Mouse (Mus musculus): ENCODE measurements around the gene BC028528. TPM values are rescaled to one million over a fixed set of nuclear protein-coding genes. Genes with fewer than 3 reads are reported as not detected.

BC028528 gene
- polyA plus RNA-seq, 1 experiment from 2014 or later, result 7.6 TPM

DNA sequence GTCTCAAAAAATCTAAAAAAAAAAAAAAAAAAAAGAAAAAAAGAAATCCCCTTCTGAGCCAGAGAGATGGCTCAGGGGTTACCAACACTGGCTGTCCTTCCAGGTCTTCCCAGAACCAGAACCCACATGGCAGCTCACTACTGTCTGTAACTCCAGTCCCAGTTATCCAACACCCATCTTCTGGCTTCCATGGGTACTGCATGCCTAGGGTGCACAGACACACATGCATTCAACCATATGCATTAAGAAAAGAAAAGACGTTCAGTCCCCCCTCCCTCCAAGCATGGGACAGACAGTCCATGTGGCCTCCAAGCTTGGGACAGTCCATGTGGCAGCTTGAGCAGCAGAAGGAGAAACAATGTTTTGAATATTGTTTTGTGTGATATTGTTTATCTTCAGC, 40.4 kb upstream of the BC028528 start:
- Histone ChIP-seq H3K27me3 (ENCODE audit: insufficient read depth, low read length) (no peaks in the 10 kb centered on the region), H3K36me3 (replicated peaks; ENCODE audit: insufficient read depth, low read length) (peaks cover 33% of the 10 kb centered on the region), H3K9me3 (ENCODE audit: low read length) (no peaks in the 10 kb centered on the region), H3K9ac (replicated peaks) (no peak overlapping the region), H3K4me1 (ENCODE audit: insufficient read depth) (peaks cover 17% of the 10 kb centered on the region), H3K4me2 (ENCODE audit: low read depth, low read length) (0 out of 2 replicates have a peak overlapping the region, but pooled peaks have one; percentile 11), H3K27ac (ENCODE audit: low read depth) (no peak overlapping the region), H3K4me3 (ENCODE audit: low read depth, low read length) (no peak overlapping the region)
- ATAC-seq (no peak), DNase-seq (no peak)
- 56% methylated on average over 1 of the region's 1 CpGs for WGBS (ENCODE audit: insufficient replicate concordance)
- no peak for TF ChIP-seq EP300 (IDR thresholded peaks at IDR 0.05; ENCODE audit: low read depth)
- peak; percentile 35; the same call in 1 of the 2 replicates for TF ChIP-seq CTCF (IDR thresholded peaks at IDR 0.05; ENCODE audit: low read depth)

DNA sequence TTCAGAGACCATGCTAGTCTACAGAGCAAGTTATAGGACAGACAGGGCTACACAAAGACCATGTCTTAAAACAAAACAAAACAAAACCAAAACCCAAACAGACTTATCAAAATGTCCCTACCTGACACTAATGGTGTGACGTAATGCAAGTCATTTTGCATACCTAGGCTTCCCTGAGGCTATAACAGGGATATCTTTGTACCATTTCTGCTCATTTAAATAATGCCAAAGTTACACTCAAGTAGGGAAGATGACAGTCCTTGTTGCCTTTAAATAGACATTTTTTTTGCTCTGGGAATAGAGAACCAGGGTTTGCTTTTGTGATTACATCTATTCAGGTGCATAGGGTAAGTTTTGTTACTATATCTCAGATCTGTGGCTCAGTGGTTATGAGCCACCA, 39.7 kb upstream of the BC028528 start:
- H3K4me1 ChIP-seq (ENCODE audit: insufficient read depth), result peaks cover 17% of the 10 kb centered on the region
- H3K36me3 ChIP-seq (replicated peaks; ENCODE audit: insufficient read depth, low read length), result peaks cover 26% of the 10 kb centered on the region
- ATAC-seq (no peak), DNase-seq (no peak)
- no peak overlapping the region for H3K27ac ChIP-seq (ENCODE audit: low read depth)
- H3K4me2 ChIP-seq (ENCODE audit: low read depth, low read length), result peak overlapping the region; percentile 89
- H3K9ac ChIP-seq (replicated peaks), result no peak overlapping the region
- TF ChIP-seq CTCF (IDR thresholded peaks at IDR 0.05; ENCODE audit: low read depth), result no peak
- no peak for TF ChIP-seq EP300 (IDR thresholded peaks at IDR 0.05; ENCODE audit: low read depth)
- no peaks in the 10 kb centered on the region for H3K27me3 ChIP-seq (ENCODE audit: insufficient read depth, low read length)
- WGBS (ENCODE audit: insufficient replicate concordance), result 84% methylated on average over 1 of the region's 1 CpGs
- no peaks in the 10 kb centered on the region for H3K9me3 ChIP-seq (ENCODE audit: low read length)
- H3K4me3 ChIP-seq (ENCODE audit: low read depth, low read length), result no peak overlapping the region; the same call in 1 of the 2 replicates

DNA sequence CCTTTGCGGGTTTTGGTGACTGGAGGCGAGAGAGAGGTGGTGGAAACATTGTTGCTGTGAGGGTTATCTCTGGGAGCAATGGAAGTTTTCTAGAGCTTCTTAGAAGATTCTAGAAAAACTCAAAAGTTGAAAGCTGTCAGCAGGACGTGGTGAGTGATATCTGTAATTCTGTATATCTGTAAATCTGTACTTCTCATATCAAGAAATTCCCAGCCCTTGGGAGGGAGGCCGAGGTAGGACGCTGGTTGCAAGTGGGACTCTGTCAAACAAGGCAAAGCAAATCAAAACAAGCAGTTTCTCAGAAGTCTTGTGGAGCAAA, 38.6 kb upstream of the BC028528 start:
- peak overlapping the region; percentile 85 for H3K27ac ChIP-seq (ENCODE audit: low read depth)
- no peaks in the 10 kb centered on the region for H3K27me3 ChIP-seq (ENCODE audit: insufficient read depth, low read length)
- peaks cover 23% of the 10 kb centered on the region for H3K36me3 ChIP-seq (replicated peaks; ENCODE audit: insufficient read depth, low read length)
- ATAC-seq (no peak), DNase-seq (no peak)
- no peak for TF ChIP-seq EP300 (IDR thresholded peaks at IDR 0.05; ENCODE audit: low read depth)
- TF ChIP-seq CTCF (IDR thresholded peaks at IDR 0.05; ENCODE audit: low read depth), result no peak
- peak overlapping the region; percentile 97 for H3K9ac ChIP-seq (replicated peaks)
- H3K4me1 ChIP-seq (ENCODE audit: insufficient read depth), result peaks cover 17% of the 10 kb centered on the region
- H3K4me2 ChIP-seq (ENCODE audit: low read depth, low read length), result peak overlapping the region; percentile 89
- H3K4me3 ChIP-seq (ENCODE audit: low read depth, low read length), result peak overlapping the region; percentile 88
- H3K9me3 ChIP-seq (ENCODE audit: low read length), result no peaks in the 10 kb centered on the region
- 3% methylated on average over 5 of the region's 5 CpGs for WGBS (ENCODE audit: insufficient replicate concordance)

DNA sequence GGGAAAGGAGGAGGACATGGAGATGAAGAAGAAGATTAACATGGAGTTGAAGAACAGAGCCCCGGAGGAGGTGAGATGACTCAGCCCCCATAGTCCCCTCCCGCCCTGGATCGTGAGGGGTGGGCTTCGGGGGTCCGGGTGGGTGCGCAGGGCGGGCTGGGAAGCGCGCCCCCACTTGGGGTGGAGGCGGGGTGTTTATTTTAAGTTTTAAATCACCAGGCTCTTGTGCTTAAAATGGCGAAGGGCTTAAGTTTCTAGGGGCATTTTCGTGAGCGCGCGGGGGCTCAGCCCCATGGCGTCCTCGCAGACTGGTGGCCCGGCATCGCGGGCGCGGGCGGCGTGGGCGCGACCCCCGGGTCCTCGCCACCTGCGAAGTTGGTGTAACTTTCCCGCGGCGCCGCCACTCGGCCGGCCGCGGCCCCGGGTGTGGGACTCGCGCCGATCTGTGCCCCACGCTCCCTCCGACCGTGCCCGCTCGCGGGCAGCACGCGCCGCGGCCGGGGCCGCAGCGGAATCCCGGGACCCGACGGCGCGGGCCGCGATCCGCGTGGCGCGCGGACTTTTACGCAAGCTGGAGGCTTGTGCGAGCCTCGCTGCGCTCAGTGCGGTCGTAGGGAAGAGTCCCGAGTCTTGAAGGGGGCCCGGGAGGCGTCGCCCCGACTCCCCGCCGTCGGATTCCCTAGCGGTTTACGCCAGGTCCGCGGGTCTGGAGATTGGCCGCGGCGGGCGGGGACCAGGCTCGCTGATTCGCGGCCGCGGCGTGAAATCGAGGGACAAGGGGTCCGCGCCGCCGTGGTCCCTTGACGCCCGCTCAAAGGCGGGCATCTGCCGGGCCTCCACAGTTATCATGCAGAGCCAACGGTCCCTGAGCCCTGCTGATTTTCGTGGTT, 38.0 kb upstream of the BC028528 start:
- Histone ChIP-seq H3K27me3 (ENCODE audit: insufficient read depth, low read length) (no peaks in the 10 kb centered on the region), H3K27ac (ENCODE audit: low read depth) (peak overlapping the region; percentile 85), H3K4me3 (ENCODE audit: low read depth, low read length) (peak overlapping the region; percentile 88), H3K9ac (replicated peaks) (peak overlapping the region; percentile 97), H3K4me2 (ENCODE audit: low read depth, low read length) (peak overlapping the region; percentile 89), H3K9me3 (ENCODE audit: low read length) (no peaks in the 10 kb centered on the region), H3K4me1 (ENCODE audit: insufficient read depth) (peaks cover 17% of the 10 kb centered on the region), H3K36me3 (replicated peaks; ENCODE audit: insufficient read depth, low read length) (peaks cover 17% of the 10 kb centered on the region)
- TF ChIP-seq EP300 (IDR thresholded peaks at IDR 0.05; ENCODE audit: low read depth) (no peak), CTCF (IDR thresholded peaks at IDR 0.05; ENCODE audit: low read depth) (no peak)
- WGBS (ENCODE audit: insufficient replicate concordance), result under 1% methylated on average over 92 of the region's 105 CpGs
- ATAC-seq (peak; percentile 14), DNase-seq (peak; percentile 78)

DNA sequence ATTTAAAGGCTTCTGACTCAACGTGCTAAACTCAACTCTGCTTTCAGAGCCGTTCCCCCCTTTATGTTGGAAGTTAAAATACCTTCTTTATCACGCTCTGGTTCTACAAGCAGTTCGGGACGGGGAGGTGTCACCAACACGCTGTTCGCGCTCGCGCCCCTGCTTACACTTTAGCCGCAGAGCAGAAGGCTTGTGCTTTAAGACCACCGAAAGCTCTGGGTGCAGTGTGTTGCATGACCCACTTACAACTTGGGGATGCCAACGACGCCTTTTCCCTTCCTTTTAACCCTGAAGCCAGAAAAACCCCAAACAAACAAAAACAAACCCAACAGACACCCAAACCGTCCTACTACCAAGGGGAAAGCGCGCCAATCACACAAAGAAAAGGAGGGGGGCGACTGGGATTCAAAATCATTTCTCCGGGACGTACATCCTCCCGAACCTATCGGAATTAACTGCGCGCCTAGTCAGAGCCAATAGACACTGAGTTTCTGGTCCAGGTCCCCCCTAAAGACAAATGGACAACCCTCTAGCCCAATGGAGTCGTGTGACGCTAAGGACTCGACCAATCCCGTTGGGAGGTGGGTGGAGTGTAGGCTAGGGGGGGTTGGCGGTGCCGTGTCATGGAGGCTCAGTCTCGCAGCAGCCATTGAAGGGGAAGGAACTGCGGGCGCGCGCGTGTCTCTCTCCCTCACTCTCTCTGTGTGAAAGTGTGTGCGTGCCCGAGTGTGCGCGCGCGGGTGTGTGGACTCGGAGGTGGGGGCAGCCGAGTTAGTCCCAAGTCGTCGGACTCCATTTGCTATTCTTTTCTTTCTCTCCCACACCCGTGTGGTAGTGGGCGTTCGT, 37.1 kb upstream of the BC028528 start, which contains the start of gene Anp32e:
Gene Anp32e, plus strand, starts transcription at position 589 of the 846 bp plus-strand sequence.
- Histone ChIP-seq H3K4me2 (ENCODE audit: low read depth, low read length) (peak within 1 kb of the TSS; percentile 89), H3K4me1 (ENCODE audit: insufficient read depth) (peaks cover 17% of the 10 kb centered on the region), H3K9me3 (ENCODE audit: low read length) (no peaks in the 10 kb centered on the region), H3K27me3 (ENCODE audit: insufficient read depth, low read length) (no peaks in the 10 kb centered on the region), H3K36me3 (replicated peaks; ENCODE audit: insufficient read depth, low read length) (peaks cover 8% of the 10 kb centered on the region), H3K9ac (replicated peaks) (peak within 1 kb of the TSS; percentile 97), H3K27ac (ENCODE audit: low read depth) (peak within 1 kb of the TSS; percentile 85), H3K4me3 (ENCODE audit: low read depth, low read length) (peak within 1 kb of the TSS; percentile 88)
- DNase-seq (peak; percentile 97), ATAC-seq (peak; percentile 99)
- under 1% methylated on average over 49 of the region's 49 CpGs for WGBS (ENCODE audit: insufficient replicate concordance)
- TF ChIP-seq EP300 (IDR thresholded peaks at IDR 0.05; ENCODE audit: low read depth), result peak; percentile 85; the same call in 1 of the 2 replicates
- TF ChIP-seq CTCF (IDR thresholded peaks at IDR 0.05; ENCODE audit: low read depth), result no peak

DNA sequence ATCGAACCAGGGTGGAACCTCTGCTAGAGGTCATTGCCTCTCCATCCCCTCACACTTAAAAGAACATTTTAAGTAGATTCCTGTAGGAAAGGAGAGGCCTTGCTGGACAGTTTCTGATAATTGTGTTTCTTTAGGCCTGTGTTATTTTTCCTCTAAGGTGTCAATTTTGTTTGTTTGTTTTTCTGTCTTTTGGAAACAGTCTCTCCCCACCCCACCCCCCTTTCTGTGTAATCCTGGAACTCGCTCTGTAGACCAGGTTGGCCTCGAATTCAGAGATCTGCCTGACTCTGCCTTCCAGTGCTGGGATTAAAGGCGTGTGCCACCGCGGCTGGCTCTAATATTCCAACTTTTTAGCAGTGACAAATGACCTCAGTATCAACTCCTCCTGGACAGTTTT, 36.5 kb upstream of the BC028528 start:
- peaks cover 1% of the 10 kb centered on the region; the same call in 1 of the 2 replicates for H3K36me3 ChIP-seq (replicated peaks; ENCODE audit: insufficient read depth, low read length)
- 36% methylated on average over 6 of the region's 6 CpGs for WGBS (ENCODE audit: insufficient replicate concordance)
- H3K4me2 ChIP-seq (ENCODE audit: low read depth, low read length), result peak overlapping the region; percentile 81
- no peaks in the 10 kb centered on the region for H3K9me3 ChIP-seq (ENCODE audit: low read length)
- no peaks in the 10 kb centered on the region for H3K27me3 ChIP-seq (ENCODE audit: insufficient read depth, low read length)
- peaks cover 17% of the 10 kb centered on the region for H3K4me1 ChIP-seq (ENCODE audit: insufficient read depth)
- peak overlapping the region; percentile 61 for H3K9ac ChIP-seq (replicated peaks)
- H3K4me3 ChIP-seq (ENCODE audit: low read depth, low read length), result peak overlapping the region; percentile 88
- DNase-seq (no peak), ATAC-seq (no peak)
- TF ChIP-seq CTCF (IDR thresholded peaks at IDR 0.05; ENCODE audit: low read depth) (no peak), EP300 (IDR thresholded peaks at IDR 0.05; ENCODE audit: low read depth) (no peak)
- H3K27ac ChIP-seq (ENCODE audit: low read depth), result peak overlapping the region; percentile 82

Measured in liver, postnatal 0 days (tissue).